Mouse (Mus musculus): ENCODE data around the gene Ppef1. TPM values are rescaled to one million over a fixed set of nuclear protein-coding genes. Genes with fewer than 3 reads are reported as not detected.

Gene Ppef1
- total RNA-seq, 1 experiment = 1.2 TPM

DNA sequence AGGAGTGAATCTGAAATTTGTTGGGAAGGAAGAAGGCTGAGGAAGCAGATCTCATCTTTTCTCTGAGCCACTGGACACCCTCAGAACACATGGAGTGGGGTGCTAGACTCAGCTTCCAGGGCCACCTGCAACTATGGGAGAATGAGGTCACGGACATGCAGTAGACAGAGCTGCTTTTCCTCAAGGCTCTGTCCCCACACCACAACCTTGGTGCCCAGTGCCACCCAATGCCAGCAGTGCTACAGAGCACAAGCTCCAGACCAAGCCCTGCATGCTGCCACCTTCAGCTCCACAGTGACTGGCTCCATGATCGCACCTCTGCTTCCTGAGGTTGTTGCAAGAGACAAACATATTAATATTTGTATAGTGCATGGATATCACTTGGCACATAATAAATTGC is 132.2 kb downstream of the Ppef1 start:
- in situ Hi-C loops (cut with MboI; ENCODE audit: low sequenced_read_pairs in 2 of 2, unreplicated experiment in 2 of 2) = loop anchor here in 1 of 2 experiments (25.0 kb wide), 1 partner anchor 416 kb away; no protein-coding TSS in a partner anchor
- H3K27ac ChIP-seq (ENCODE audit: insufficient read depth, low read depth, low read length, poor library complexity, severe bottlenecking) = no peak overlapping the region
- no peak for DNase-seq (ENCODE audit: low read depth, low spot score)

DNA sequence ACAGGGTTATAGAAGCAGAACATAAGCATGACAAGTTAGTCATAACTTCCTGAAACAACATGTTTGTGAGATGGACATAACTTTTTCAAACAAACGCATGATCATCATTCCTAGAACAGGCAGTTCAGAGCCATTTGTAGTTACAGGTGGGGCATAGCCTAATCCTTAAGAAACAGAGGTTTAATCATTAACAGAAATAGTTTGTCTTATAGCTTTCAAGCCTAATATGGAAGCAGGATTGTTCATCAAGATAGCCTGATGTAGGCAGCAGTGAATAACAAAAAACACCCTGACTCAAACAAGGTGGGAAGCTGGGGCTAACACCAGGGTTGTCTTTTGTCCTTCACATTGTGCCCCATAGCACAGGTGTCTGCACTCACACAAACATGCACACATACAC is 132.8 kb downstream of the Ppef1 start:
- DNase-seq (ENCODE audit: low read depth, low spot score) = no peak
- Histone ChIP-seq H3K4me3 (ENCODE audit: insufficient read depth in 1 of 2, low read depth in 1 of 2, low read length in 2 of 2, poor library complexity in 1 of 2, severe bottlenecking in 1 of 2) (no peak overlapping the region), H3K4me1 (ENCODE audit: control insufficient read depth in 2 of 2, insufficient read depth in 2 of 2, low read length in 2 of 2, poor library complexity in 1 of 2) (peaks cover 0 to 2% of the 10 kb centered on the region in 2 experiments; a peak in 1 of 4 replicates), H3K36me3 (ENCODE audit: control insufficient read depth, insufficient read depth, low read length, poor library complexity, severe bottlenecking) (no peaks in the 10 kb centered on the region), H3K27ac (ENCODE audit: insufficient read depth, low read depth, low read length, poor library complexity, severe bottlenecking) (no peak overlapping the region), H3K9ac (ENCODE audit: insufficient read depth, low read depth, low read length, poor library complexity, severe bottlenecking) (no peak overlapping the region), H3K9me3 (ENCODE audit: control insufficient read depth, insufficient read depth, low read depth, low read length) (no peaks in the 10 kb centered on the region)
- no peak for TF ChIP-seq MAFK (IDR thresholded peaks at IDR 0.05; ENCODE audit: insufficient read depth, low read depth, low read length)
- TF ChIP-seq HCFC1 (IDR thresholded peaks at IDR 0.05; ENCODE audit: borderline replicate concordance, insufficient read depth, low read length) = no peak
- TF ChIP-seq CHD2 (IDR thresholded peaks at IDR 0.05; ENCODE audit: low read depth, low read length) = no peak
- TF ChIP-seq ZNF384 (IDR thresholded peaks at IDR 0.05; ENCODE audit: low read depth, low read length) = no peak
- no peak for TF ChIP-seq ZC3H11A (IDR thresholded peaks at IDR 0.05; ENCODE audit: borderline replicate concordance, low read depth, low read length)
- in situ Hi-C loops (cut with MboI; ENCODE audit: low sequenced_read_pairs in 2 of 2, unreplicated experiment in 2 of 2) = loop anchor here in 1 of 2 experiments (25.0 kb wide), 1 partner anchor 415 kb away; no protein-coding TSS in a partner anchor

More for the DNA sequence above, 132.2 kb downstream of the Ppef1 start:
- H3K9me3 ChIP-seq (ENCODE audit: control insufficient read depth, insufficient read depth, low read depth, low read length) = no peaks in the 10 kb centered on the region
- no peaks in the 10 kb centered on the region for H3K36me3 ChIP-seq (ENCODE audit: control insufficient read depth, insufficient read depth, low read length, poor library complexity, severe bottlenecking)
- no peak for TF ChIP-seq CHD2 (IDR thresholded peaks at IDR 0.05; ENCODE audit: low read depth, low read length)
- TF ChIP-seq ZC3H11A (IDR thresholded peaks at IDR 0.05; ENCODE audit: borderline replicate concordance, low read depth, low read length) = no peak
- no peak for TF ChIP-seq MAFK (IDR thresholded peaks at IDR 0.05; ENCODE audit: insufficient read depth, low read depth, low read length)
- no peak for TF ChIP-seq HCFC1 (IDR thresholded peaks at IDR 0.05; ENCODE audit: borderline replicate concordance, insufficient read depth, low read length)
- no peak for TF ChIP-seq ZNF384 (IDR thresholded peaks at IDR 0.05; ENCODE audit: low read depth, low read length)
- H3K4me3 ChIP-seq (ENCODE audit: insufficient read depth in 1 of 2, low read depth in 1 of 2, low read length in 2 of 2, poor library complexity in 1 of 2, severe bottlenecking in 1 of 2) = no peak overlapping the region
- no peak overlapping the region for H3K9ac ChIP-seq (ENCODE audit: insufficient read depth, low read depth, low read length, poor library complexity, severe bottlenecking)
- peaks cover 0 to 2% of the 10 kb centered on the region in 2 experiments; a peak in 1 of 4 replicates for H3K4me1 ChIP-seq (ENCODE audit: control insufficient read depth in 2 of 2, insufficient read depth in 2 of 2, low read length in 2 of 2, poor library complexity in 1 of 2)

DNA sequence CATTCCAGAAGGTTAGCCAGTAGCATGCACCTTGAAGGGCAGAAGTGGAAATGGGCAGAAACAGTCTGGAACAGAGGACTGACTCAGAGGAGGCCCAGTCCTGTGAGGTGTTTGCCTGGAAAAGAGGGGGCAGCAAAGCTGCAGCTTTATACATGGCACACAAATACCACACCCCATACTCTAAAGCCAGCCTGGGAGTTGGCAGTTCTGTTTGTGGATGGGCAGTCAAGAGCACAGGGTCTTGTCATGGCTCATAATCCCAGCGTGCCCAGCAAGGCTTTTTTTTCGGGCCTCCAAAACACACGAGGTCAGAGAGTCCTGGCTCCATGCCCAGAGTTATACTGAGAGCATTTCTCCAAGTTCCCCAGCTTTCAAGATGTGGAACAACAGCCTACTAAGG is 134.5 kb downstream of the Ppef1 start:
- H3K36me3 ChIP-seq (ENCODE audit: control insufficient read depth, insufficient read depth, low read length, poor library complexity, severe bottlenecking) = no peaks in the 10 kb centered on the region
- H3K4me3 ChIP-seq (ENCODE audit: insufficient read depth in 1 of 2, low read depth in 1 of 2, low read length in 2 of 2, poor library complexity in 1 of 2, severe bottlenecking in 1 of 2) = no peak overlapping the region
- H3K4me1 ChIP-seq (ENCODE audit: control insufficient read depth in 2 of 2, insufficient read depth in 2 of 2, low read length in 2 of 2, poor library complexity in 1 of 2) = peaks cover 0 to 2% of the 10 kb centered on the region in 2 experiments; a peak in 1 of 4 replicates
- H3K9me3 ChIP-seq (ENCODE audit: control insufficient read depth, insufficient read depth, low read depth, low read length) = no peaks in the 10 kb centered on the region
- no peak overlapping the region for H3K9ac ChIP-seq (ENCODE audit: insufficient read depth, low read depth, low read length, poor library complexity, severe bottlenecking)
- in situ Hi-C loops (cut with MboI; ENCODE audit: low sequenced_read_pairs in 2 of 2, unreplicated experiment in 2 of 2) = loop anchor here in 1 of 2 experiments (25.0 kb wide), 1 partner anchor 414 kb away; no protein-coding TSS in a partner anchor
- no peak for TF ChIP-seq CHD2 (IDR thresholded peaks at IDR 0.05; ENCODE audit: low read depth, low read length)
- TF ChIP-seq ZC3H11A (IDR thresholded peaks at IDR 0.05; ENCODE audit: borderline replicate concordance, low read depth, low read length) = no peak
- TF ChIP-seq MAFK (IDR thresholded peaks at IDR 0.05; ENCODE audit: insufficient read depth, low read depth, low read length) = no peak
- TF ChIP-seq HCFC1 (IDR thresholded peaks at IDR 0.05; ENCODE audit: borderline replicate concordance, insufficient read depth, low read length) = no peak
- TF ChIP-seq ZNF384 (IDR thresholded peaks at IDR 0.05; ENCODE audit: low read depth, low read length) = no peak
- H3K27ac ChIP-seq (ENCODE audit: insufficient read depth, low read depth, low read length, poor library complexity, severe bottlenecking) = no peak overlapping the region
- no peak for DNase-seq (ENCODE audit: low read depth, low spot score)

DNA sequence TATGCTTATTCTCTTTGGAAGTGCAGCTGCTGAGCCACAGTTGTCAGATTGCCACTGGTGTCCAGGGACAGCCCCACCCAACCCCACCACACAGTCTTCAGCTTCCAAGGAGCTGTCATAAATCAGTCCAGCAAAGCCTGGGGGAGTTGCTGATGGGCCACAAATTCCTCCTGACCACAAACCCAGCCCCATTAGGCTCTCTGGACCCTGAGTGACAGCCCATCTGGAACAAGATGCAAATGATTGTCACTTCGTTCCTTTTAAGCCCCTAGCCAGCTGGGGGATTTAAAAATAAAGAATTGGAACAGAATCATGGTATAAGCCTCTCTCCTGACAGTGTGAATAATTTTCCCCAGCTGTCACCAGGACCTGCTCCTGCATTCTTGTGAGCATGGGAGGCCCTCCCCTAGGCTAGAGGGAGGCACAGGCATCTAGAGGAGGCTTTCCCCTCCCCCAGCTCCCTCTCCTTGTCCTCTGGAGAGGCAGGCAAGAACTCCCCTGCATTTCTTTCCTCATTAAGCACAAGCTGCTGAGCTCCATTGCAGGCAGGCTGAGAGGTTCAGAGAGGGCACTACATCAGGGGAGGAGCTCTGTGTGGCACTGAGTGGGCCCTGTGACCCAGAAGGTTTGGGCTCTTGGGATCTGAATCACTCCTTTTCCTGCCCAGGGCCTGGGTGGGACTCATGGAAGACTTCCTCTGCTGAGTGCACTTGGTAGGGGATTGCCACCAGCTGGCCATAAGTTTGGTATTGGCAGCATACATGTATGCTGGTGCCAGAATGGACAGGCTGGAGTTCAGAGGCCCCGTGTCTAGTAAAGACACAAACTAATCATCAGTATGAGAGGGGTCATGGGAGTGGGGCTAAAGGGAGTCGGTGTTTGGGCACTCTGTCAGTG is 136.8 kb downstream of the Ppef1 start:
- peaks cover 0 to 2% of the 10 kb centered on the region in 2 experiments; a peak in 1 of 4 replicates for H3K4me1 ChIP-seq (ENCODE audit: control insufficient read depth in 2 of 2, insufficient read depth in 2 of 2, low read length in 2 of 2, poor library complexity in 1 of 2)
- in situ Hi-C loops (cut with MboI; ENCODE audit: low sequenced_read_pairs in 2 of 2, unreplicated experiment in 2 of 2) = no loop called here
- H3K9me3 ChIP-seq (ENCODE audit: control insufficient read depth, insufficient read depth, low read depth, low read length) = no peaks in the 10 kb centered on the region
- no peak overlapping the region for H3K9ac ChIP-seq (ENCODE audit: insufficient read depth, low read depth, low read length, poor library complexity, severe bottlenecking)
- no peak overlapping the region for H3K27ac ChIP-seq (ENCODE audit: insufficient read depth, low read depth, low read length, poor library complexity, severe bottlenecking)
- no peak for TF ChIP-seq MAFK (IDR thresholded peaks at IDR 0.05; ENCODE audit: insufficient read depth, low read depth, low read length)
- TF ChIP-seq HCFC1 (IDR thresholded peaks at IDR 0.05; ENCODE audit: borderline replicate concordance, insufficient read depth, low read length) = no peak
- no peak for TF ChIP-seq CHD2 (IDR thresholded peaks at IDR 0.05; ENCODE audit: low read depth, low read length)
- TF ChIP-seq ZC3H11A (IDR thresholded peaks at IDR 0.05; ENCODE audit: borderline replicate concordance, low read depth, low read length) = no peak
- no peak for TF ChIP-seq ZNF384 (IDR thresholded peaks at IDR 0.05; ENCODE audit: low read depth, low read length)
- H3K4me3 ChIP-seq (ENCODE audit: insufficient read depth in 1 of 2, low read depth in 1 of 2, low read length in 2 of 2, poor library complexity in 1 of 2, severe bottlenecking in 1 of 2) = no peak overlapping the region
- no peaks in the 10 kb centered on the region for H3K36me3 ChIP-seq (ENCODE audit: control insufficient read depth, insufficient read depth, low read length, poor library complexity, severe bottlenecking)
- DNase-seq (ENCODE audit: low read depth, low spot score) = no peak
